Mouse (Mus musculus) midbrain, embryonic 15.5 days (tissue): ENCODE measurements around the gene Emx1. TPM values are rescaled to one million over a fixed set of nuclear protein-coding genes. Genes with fewer than 3 reads are reported as not detected.

Source experiments
- ATAC-seq: fragments of 200-750 bp; cut with Nextera tagmentation; replicated peaks from 2 replicates; pipeline ENCODE4 v1.8.0; 2017; ENCODE audit warnings: moderate TSS enrichment
- H3K27ac ChIP-seq: fragments of 300-500 bp; sonication (generic); 2 replicates; pipeline ENCODE4 v1.5.1; 2015; ENCODE audit warnings: mild to moderate bottlenecking, inconsistent platforms
- H3K27me3 ChIP-seq: fragments of 300-500 bp; sonication (generic); replicated peaks from 2 replicates; pipeline ENCODE4 v1.6.1; 2015; ENCODE audit warnings: inconsistent platforms
- H3K36me3 ChIP-seq: fragments of 300-500 bp; sonication (generic); replicated peaks from 2 replicates; pipeline ENCODE4 v1.6.1; 2015; ENCODE audit warnings: inconsistent platforms
- H3K4me1 ChIP-seq: fragments of 300-500 bp; sonication (generic); 2 replicates; pipeline ENCODE4 v1.6.1; 2015; ENCODE audit warnings: inconsistent platforms
- H3K4me2 ChIP-seq: fragments of 300-500 bp; sonication (generic); 2 replicates; pipeline ENCODE4 v1.6.1; 2015; ENCODE audit warnings: inconsistent platforms, mild to moderate bottlenecking, moderate library complexity
- H3K4me3 ChIP-seq: fragments of 300-500 bp; sonication (generic); 2 replicates; pipeline ENCODE4 v1.5.1; 2015; ENCODE audit warnings: mild to moderate bottlenecking, inconsistent platforms
- H3K9ac ChIP-seq: fragments of 300-500 bp; sonication (generic); 2 replicates; pipeline ENCODE4 v1.6.1; 2015; ENCODE audit warnings: mild to moderate bottlenecking, inconsistent platforms
- H3K9me3 ChIP-seq: fragments of 300-500 bp; sonication (generic); 2 replicates; pipeline ENCODE4 v1.6.1; 2016; ENCODE audit warnings: inconsistent platforms
- WGBS: fragments of 180-500 bp; shearing (Covaris S2); methylation state at CpG from one replicate; pipeline ENCODE4 v1.1.7; 2015; ENCODE audit warnings: mixed read lengths; 5-methylcytosine and 5-hydroxymethylcytosine counted together
- polyA plus RNA-seq: library from polyadenylated mRNA; unstranded; fragments of >200 nt; fragmentation: Nextera tagmentation; extraction: Ambion mirVana; gene quantifications from 2 replicates; pipeline ENCODE4 v1.2.1, GENCODE M21; 2015

The Emx1 gene
- polyA plus RNA-seq, 1 experiment from 2014 or later = 1.4 TPM

DNA sequence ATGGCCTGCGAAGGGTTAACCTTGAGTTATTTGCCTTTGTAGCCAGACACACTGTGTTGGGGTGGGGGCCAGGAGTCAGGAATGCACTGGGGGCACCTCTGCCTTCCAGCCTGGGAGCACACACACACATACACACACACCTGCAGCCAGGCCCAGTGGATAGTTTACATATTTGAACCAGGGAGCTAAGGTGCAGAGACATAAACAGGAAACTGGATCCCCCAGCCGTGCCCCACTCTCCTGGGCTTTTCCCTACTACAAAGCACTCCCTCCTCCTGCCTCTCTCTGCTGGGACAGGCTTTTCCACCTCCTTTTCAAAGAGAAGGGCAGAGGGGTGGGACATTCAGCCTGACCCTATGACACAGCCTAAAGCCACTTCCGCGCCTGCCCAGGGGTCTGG lies 33.7 kb downstream of the Emx1 start:
- no peak for ATAC-seq
- no peaks in the 10 kb centered on the region for H3K36me3 ChIP-seq
- no peak overlapping the region for H3K4me3 ChIP-seq
- WGBS = 45% methylated on average over 4 of the region's 4 CpGs
- no peaks in the 10 kb centered on the region for H3K27me3 ChIP-seq
- H3K4me1 ChIP-seq = peaks cover 2% of the 10 kb centered on the region; the same call in 1 of the 2 replicates
- no peak overlapping the region for H3K27ac ChIP-seq
- no peak overlapping the region for H3K9ac ChIP-seq
- no peak overlapping the region for H3K4me2 ChIP-seq
- no peaks in the 10 kb centered on the region for H3K9me3 ChIP-seq

DNA sequence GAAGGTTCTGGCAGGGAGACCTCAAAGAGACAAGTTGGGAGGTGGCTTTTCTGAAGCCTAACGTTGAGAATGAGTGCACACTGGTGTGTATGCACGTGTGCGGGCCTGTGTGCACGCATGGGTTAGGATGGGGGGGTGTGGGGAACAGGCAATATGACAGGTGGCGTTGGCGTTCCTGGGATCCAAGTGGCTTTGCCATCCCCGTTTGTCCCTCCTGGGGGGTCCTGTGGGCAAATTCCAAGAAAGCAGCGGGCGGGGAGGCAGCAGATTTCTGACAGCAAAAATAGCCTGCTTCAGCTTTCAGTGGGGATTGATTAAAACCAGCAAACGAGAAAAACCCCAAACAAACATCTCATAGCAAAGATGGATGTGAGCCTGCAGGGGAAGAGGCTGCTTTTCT lies 35.3 kb downstream of the Emx1 start:
- H3K4me2 ChIP-seq = no peak overlapping the region
- WGBS = 79% methylated on average over 10 of the region's 10 CpGs
- ATAC-seq = no peak
- no peak overlapping the region for H3K9ac ChIP-seq
- H3K36me3 ChIP-seq = no peaks in the 10 kb centered on the region
- H3K27ac ChIP-seq = no peak overlapping the region
- H3K27me3 ChIP-seq = no peaks in the 10 kb centered on the region
- H3K4me3 ChIP-seq = no peak overlapping the region
- peaks cover 2% of the 10 kb centered on the region; the same call in 1 of the 2 replicates for H3K4me1 ChIP-seq
- no peaks in the 10 kb centered on the region for H3K9me3 ChIP-seq

DNA sequence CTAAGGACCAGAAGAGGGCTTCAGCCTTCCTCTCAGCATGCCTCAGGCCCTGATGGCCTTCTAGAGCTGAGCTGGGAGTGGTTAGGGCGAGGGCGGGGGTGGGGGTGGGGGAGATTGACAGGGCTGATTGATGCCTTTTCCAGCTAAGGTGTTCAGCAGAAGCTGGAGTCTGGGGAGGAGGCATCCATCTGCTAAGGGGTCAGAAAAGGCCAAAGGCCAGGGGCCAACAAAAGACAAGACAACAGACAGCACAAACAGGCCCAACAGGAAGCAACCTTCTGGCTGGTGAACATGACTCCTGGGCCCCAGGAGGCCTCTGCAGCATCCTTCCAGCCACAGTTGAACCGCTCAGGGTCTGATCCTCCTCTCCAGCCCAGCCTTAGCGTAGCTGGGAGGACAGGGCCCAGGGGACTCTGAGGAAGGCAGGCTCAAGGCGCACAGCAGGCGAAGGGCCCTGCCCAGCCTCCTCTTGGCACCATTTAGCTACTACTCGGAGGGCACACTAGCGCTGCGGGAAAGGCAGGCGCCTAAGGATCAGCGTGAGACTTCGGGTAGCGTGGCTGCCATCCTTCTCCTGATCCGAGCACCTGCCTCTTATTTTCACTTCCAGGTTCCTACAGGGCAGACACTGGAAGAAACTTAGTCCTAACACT lies 36.4 kb downstream of the Emx1 start:
- H3K27me3 ChIP-seq = no peaks in the 10 kb centered on the region
- H3K9ac ChIP-seq = no peak overlapping the region
- 38% methylated on average over 14 of the region's 14 CpGs for WGBS
- H3K27ac ChIP-seq = no peak overlapping the region
- H3K36me3 ChIP-seq = no peaks in the 10 kb centered on the region
- H3K4me1 ChIP-seq = peaks cover 2% of the 10 kb centered on the region; the same call in 1 of the 2 replicates
- H3K9me3 ChIP-seq = no peaks in the 10 kb centered on the region
- H3K4me3 ChIP-seq = no peak overlapping the region
- no peak for ATAC-seq
- no peak overlapping the region for H3K4me2 ChIP-seq

DNA sequence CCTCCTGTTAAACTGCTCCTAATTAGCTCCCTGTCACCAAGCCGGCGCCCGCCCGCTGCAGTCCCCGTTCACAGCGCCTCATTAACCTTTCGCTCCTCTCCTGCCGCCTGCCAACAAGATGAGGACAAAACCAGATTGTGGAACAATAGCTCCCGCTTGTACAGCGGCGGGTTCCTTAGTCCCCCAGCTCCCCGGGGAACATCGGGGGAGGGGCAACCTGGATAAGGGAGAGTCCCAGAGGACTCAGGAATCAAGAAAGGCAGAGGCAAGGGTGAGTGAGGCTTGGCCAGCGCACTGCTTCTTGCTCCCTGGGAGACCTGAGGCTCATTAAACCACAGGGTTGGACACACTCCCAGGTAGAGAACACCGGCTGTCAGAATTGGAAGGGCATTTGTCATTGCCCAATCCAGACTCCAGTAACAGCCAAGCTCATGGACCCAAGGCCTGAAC lies 37.2 kb downstream of the Emx1 start:
- no peak overlapping the region for H3K9ac ChIP-seq
- no peak overlapping the region for H3K4me3 ChIP-seq
- H3K9me3 ChIP-seq = no peaks in the 10 kb centered on the region
- no peak overlapping the region for H3K27ac ChIP-seq
- H3K36me3 ChIP-seq = no peaks in the 10 kb centered on the region
- H3K4me1 ChIP-seq = peaks cover 2% of the 10 kb centered on the region; the same call in 1 of the 2 replicates
- no peak overlapping the region for H3K4me2 ChIP-seq
- H3K27me3 ChIP-seq = no peaks in the 10 kb centered on the region
- ATAC-seq = no peak
- 26% methylated on average over 15 of the region's 15 CpGs for WGBS

DNA sequence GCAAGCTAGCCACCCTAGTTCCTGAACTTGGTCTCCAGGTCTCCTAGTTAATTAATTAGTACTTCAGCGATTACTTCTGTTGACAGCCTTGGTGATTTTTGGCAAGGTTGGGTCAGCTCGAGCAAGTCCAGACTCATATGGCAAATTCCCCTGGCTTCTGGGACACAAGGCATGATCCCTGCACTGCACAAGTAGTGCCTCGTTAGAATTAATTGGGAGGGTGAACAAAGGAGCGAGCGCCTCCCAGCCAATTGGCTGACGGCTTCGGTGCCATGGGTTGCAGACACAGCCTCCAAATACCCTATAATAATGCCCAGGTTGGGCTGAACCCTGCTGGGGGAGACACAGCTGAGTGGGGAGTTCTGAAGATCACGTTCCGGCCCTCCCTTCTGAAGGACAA lies 39.3 kb downstream of the Emx1 start:
- H3K9ac ChIP-seq = no peak overlapping the region
- no peaks in the 10 kb centered on the region for H3K27me3 ChIP-seq
- no peaks in the 10 kb centered on the region for H3K36me3 ChIP-seq
- no peak for ATAC-seq
- H3K4me3 ChIP-seq = no peak overlapping the region
- no peak overlapping the region for H3K27ac ChIP-seq
- WGBS = 72% methylated on average over 9 of the region's 9 CpGs
- H3K4me1 ChIP-seq = peaks cover 2% of the 10 kb centered on the region
- no peaks in the 10 kb centered on the region for H3K9me3 ChIP-seq
- H3K4me2 ChIP-seq = no peak overlapping the region

DNA sequence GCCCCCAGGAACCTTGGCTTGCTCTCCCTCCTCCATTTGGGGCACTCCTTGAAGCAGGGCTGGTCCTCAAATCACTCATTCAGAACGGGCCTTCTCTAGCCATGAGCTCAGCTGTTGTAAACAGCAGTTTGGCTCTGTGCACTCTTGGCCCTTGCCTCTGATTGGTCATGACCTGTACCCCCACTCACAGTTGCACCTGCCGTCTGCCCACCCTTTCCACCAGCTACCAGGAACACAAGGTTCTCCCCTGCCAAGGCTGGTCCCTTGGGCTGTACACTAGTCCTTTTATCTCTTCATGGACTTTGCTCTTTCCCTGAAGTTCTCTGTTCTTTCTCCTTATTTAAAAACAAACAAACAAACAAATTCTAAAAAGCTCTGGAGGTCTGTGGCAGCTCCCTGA lies 40.3 kb downstream of the Emx1 start:
- no peak overlapping the region for H3K9ac ChIP-seq
- H3K9me3 ChIP-seq = no peaks in the 10 kb centered on the region
- no peaks in the 10 kb centered on the region for H3K27me3 ChIP-seq
- H3K27ac ChIP-seq = no peak overlapping the region
- H3K4me2 ChIP-seq = no peak overlapping the region
- 72% methylated on average over 2 of the region's 2 CpGs for WGBS
- H3K4me1 ChIP-seq = peaks cover 2% of the 10 kb centered on the region
- no peak overlapping the region for H3K4me3 ChIP-seq
- no peaks in the 10 kb centered on the region for H3K36me3 ChIP-seq
- ATAC-seq = no peak

DNA sequence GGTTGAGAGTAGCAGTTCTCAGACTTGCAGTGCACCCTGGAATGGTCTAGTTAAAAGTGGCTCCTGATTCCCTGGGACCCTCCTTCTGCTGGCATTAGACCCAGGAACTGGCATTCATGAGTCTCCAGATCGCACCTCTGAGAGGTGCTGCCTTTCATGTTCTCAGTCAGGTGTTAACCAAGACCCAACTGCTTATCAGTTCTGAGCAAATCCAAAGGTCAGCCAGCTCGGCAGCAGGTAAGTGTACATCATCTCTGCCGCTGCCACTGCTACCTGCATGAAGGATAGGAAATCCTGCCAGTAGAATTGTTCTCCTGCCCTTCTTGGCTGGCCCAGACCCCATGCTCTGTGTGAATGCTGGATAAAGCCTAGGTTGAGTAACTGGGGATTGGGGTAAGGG lies 43.5 kb downstream of the Emx1 start:
- Histone ChIP-seq H3K27ac (no peak overlapping the region), H3K4me3 (no peak overlapping the region), H3K4me1 (no peaks in the 10 kb centered on the region; the same call in 1 of the 2 replicates), H3K27me3 (no peaks in the 10 kb centered on the region), H3K4me2 (no peak overlapping the region), H3K36me3 (no peaks in the 10 kb centered on the region), H3K9me3 (no peaks in the 10 kb centered on the region), H3K9ac (no peak overlapping the region)
- WGBS = 86% methylated on average over 3 of the region's 3 CpGs
- no peak for ATAC-seq

DNA sequence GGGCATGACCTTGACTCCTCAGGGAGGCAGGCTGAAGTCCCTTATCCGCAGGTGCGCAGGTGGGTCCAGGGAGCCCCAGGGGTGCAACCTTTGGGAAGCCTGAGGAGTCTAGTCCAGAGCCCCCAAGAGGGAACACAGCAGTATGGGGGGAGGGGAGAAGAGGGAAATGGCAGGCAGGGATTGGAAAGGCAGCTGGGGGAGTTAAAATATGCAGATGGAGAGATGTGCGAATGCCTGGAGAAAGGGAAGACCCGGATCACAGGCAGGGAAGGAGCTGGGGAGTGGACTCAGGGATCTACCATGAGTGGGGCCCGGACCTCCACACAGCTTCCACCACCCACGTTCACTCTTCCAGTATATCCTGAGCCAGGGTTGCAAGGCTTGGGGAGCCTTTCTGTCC lies 44.2 kb downstream of the Emx1 start:
- Histone ChIP-seq H3K9me3 (no peaks in the 10 kb centered on the region), H3K27ac (no peak overlapping the region), H3K36me3 (no peaks in the 10 kb centered on the region), H3K27me3 (no peaks in the 10 kb centered on the region), H3K4me1 (no peaks in the 10 kb centered on the region; the same call in 1 of the 2 replicates), H3K4me2 (no peak overlapping the region), H3K9ac (no peak overlapping the region), H3K4me3 (no peak overlapping the region)
- ATAC-seq = no peak
- WGBS = 31% methylated on average over 6 of the region's 6 CpGs

DNA sequence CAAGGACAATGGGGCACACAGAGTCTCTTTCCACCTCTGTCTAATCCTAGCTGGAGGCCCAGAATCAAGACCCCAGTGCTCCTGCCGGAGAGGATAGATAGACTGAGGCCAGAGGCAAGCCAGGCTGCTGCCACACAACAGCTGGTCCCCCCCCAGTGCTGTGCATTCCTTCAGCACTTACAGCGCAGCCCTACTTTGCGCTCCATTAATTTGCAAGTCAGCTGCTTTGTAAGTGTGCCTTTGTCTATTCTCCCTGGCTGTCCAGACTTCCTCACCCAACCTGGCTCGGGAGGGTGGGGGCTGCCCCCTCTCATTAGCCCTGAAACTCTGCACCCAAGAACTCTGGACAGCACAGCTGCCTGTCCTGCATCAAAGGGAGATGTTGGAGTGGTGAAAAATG lies 44.8 kb downstream of the Emx1 start:
- no peaks in the 10 kb centered on the region for H3K9me3 ChIP-seq
- no peaks in the 10 kb centered on the region for H3K36me3 ChIP-seq
- no peaks in the 10 kb centered on the region for H3K27me3 ChIP-seq
- ATAC-seq = no peak
- H3K4me2 ChIP-seq = no peak overlapping the region
- H3K4me1 ChIP-seq = no peaks in the 10 kb centered on the region; the same call in 1 of the 2 replicates
- no peak overlapping the region for H3K9ac ChIP-seq
- H3K4me3 ChIP-seq = no peak overlapping the region
- H3K27ac ChIP-seq = no peak overlapping the region
- WGBS = 30% methylated on average over 4 of the region's 4 CpGs

DNA sequence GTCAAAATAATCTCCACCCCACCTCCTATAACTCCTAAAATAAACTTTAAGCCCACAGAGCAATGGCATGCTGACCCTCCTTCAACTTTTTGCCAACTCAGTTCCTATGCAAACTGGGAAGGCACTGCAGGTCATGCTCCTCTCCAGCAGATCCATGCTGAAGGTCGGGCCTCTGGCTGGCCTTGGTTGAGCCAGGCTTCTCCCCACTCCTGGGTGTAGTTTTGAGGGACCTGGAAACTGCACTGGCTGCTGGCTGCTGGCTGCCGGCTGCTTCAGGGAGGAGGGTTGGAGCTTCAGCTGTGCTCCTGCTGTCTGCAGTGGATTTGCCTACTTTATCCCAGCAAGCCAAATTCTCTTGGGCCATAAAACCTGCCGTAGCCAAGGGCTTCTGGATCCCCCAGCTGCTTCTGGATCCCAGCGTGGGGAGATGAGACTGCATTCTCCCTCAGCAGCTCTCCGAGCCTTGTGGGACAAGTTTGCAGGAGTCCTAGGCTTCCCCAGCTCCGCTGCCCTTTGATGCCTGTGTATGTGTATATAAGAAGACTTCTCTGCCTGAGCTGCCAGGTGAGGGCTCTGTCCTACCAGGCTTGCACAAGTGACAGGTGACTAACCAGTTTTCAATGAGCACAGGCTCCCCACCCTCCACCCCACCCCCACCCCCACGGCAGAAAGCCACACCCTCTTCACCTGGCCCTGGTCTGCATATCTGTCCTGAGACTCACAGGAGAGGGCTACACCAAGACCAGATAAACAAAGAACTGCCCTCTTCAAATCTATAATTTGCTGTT lies 45.8 kb downstream of the Emx1 start:
- Histone ChIP-seq H3K9me3 (no peaks in the 10 kb centered on the region), H3K36me3 (no peaks in the 10 kb centered on the region), H3K27ac (no peak overlapping the region), H3K4me3 (no peak overlapping the region), H3K4me1 (no peaks in the 10 kb centered on the region; the same call in 1 of the 2 replicates), H3K9ac (no peak overlapping the region), H3K27me3 (no peaks in the 10 kb centered on the region), H3K4me2 (no peak overlapping the region)
- 43% methylated on average over 7 of the region's 7 CpGs for WGBS
- ATAC-seq = no peak

DNA sequence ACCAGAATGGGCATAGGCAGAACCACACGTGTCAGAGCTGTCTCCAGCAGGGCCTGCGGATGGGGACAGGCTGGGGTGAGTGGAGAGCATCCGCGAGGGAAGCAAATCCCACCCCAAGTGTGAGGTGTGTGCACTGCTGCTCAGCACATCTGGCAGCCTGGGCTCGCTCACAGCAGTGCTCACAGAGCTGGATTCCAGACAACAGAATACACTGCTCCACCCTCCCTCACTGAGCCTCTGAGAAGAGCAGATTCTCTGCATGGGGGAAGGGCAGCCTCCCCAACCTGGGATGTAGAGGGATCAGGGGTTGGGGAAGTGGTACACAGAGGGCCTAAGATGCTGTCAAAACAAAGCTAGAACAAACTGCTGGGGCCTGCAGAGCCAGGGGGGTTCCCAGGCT lies 47.6 kb downstream of the Emx1 start:
- H3K9me3 ChIP-seq = no peaks in the 10 kb centered on the region
- no peaks in the 10 kb centered on the region; the same call in 1 of the 2 replicates for H3K4me1 ChIP-seq
- H3K9ac ChIP-seq = no peak overlapping the region
- H3K4me3 ChIP-seq = no peak overlapping the region
- no peaks in the 10 kb centered on the region for H3K27me3 ChIP-seq
- H3K4me2 ChIP-seq = no peak overlapping the region
- H3K27ac ChIP-seq = no peak overlapping the region
- H3K36me3 ChIP-seq = no peaks in the 10 kb centered on the region
- ATAC-seq = no peak
- 30% methylated on average over 5 of the region's 5 CpGs for WGBS

DNA sequence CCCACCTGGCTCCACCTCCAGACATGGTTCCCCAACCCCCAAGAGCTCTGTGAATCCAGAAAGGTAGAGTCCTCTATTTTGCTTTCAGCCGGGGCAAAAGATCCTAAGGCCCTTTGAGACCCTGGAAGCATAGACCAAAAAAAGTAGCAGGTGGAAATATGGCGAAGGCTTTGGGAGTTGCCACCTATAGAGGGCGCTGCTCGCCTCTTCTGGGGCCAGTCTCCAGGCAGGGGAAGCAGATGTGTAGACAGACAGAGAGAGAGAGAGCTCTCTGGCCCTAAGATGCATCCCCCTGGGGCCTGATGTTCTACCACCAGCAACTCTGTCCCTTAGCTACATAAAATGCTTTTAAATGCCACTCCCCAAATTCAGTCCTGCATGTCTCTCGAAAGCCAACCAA lies 49.8 kb downstream of the Emx1 start:
- WGBS = 41% methylated on average over 5 of the region's 5 CpGs
- H3K36me3 ChIP-seq = no peaks in the 10 kb centered on the region
- no peak overlapping the region for H3K4me2 ChIP-seq
- H3K4me3 ChIP-seq = no peak overlapping the region
- no peak overlapping the region for H3K27ac ChIP-seq
- H3K9me3 ChIP-seq = no peaks in the 10 kb centered on the region
- no peaks in the 10 kb centered on the region for H3K4me1 ChIP-seq
- no peak for ATAC-seq
- H3K27me3 ChIP-seq = no peaks in the 10 kb centered on the region
- no peak overlapping the region for H3K9ac ChIP-seq
